Mouse (Mus musculus): ENCODE measurements around the gene Cdh3. TPM values are rescaled to one million over a fixed set of nuclear protein-coding genes. Genes with fewer than 3 reads are reported as not detected.
A peak's percentile ranks its signal among the peaks of the same experiment; 100 is the strongest.

The Cdh3 gene
- polyA plus RNA-seq, 1 experiment from 2014 or later = 8.1 TPM

DNA sequence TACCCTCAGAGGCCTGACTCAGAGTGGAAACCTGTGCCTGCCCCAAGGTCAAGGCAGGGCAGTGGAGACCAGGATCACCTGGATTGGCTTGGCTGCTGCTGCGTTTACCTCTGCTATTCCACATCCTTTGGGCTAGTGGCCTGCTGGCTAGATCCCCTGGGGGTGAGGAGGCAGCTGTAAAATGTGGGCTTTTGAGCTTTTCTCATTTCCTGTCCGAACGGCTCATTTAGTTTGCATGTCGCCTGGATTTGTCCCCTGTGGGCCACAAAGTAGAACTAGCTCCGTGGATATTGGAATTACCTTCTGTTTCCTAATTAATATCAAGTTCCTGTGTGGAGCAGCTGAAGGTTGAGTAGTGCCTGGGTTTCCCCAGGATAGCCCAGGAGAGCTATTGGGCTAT, 28.5 kb downstream of the Cdh3 start:
- Histone ChIP-seq H3K4me3 (ENCODE audit: low read depth, low read length) (no peak overlapping the region), H3K36me3 (ENCODE audit: control insufficient read depth, insufficient read depth, low read length) (peaks cover 6% of the 10 kb centered on the region; the same call in 1 of the 2 replicates), H3K9me3 (ENCODE audit: control insufficient read depth, low read length) (no peaks in the 10 kb centered on the region), H3K4me1 (replicated peaks; ENCODE audit: control insufficient read depth, insufficient read depth) (no peaks in the 10 kb centered on the region), H3K9ac (ENCODE audit: low read length) (no peak overlapping the region), H3K4me2 (replicated peaks; ENCODE audit: low read depth) (no peak overlapping the region), H3K27ac (replicated peaks) (no peak overlapping the region), H3K27me3 (ENCODE audit: control insufficient read depth, insufficient read depth, low read length) (no peaks in the 10 kb centered on the region)
- no peak for DNase-seq (ENCODE audit: low spot score)
- ATAC-seq (ENCODE audit: low FRiP score, low TSS enrichment) = no peak
- TF ChIP-seq CTCF (IDR thresholded peaks at IDR 0.05; ENCODE audit: low read depth) (no peak), EP300 (optimal IDR thresholded peaks at IDR 0.05) (no peak)
- WGBS = 78% methylated on average over 5 of the region's 5 CpGs

DNA sequence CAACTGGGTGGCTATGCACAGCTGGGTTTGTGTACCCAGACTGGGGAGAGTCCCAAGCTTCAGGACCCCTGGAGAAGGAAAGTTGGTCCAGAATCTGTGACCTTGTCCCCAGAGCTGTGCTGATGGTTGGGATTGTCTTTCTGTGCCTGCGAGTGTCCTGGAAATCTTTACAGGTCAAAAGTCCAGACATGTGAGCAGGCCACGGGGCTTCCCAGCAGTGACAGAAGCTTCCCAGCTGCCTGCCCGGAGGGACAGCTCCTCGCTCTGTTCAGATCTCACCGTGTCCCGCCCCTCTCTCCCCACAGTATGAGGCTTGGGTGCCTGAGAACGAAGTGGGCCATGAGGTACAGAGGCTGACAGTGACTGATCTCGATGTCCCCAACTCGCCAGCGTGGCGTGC, 30.3 kb downstream of the Cdh3 start:
- no peak overlapping the region for H3K4me3 ChIP-seq (ENCODE audit: low read depth, low read length)
- WGBS = 83% methylated on average over 11 of the region's 11 CpGs
- H3K27me3 ChIP-seq (ENCODE audit: control insufficient read depth, insufficient read depth, low read length) = no peaks in the 10 kb centered on the region
- ATAC-seq (ENCODE audit: low FRiP score, low TSS enrichment) (no peak), DNase-seq (ENCODE audit: low spot score) (no peak)
- no peak for TF ChIP-seq EP300 (optimal IDR thresholded peaks at IDR 0.05)
- no peak for TF ChIP-seq CTCF (IDR thresholded peaks at IDR 0.05; ENCODE audit: low read depth)
- no peak overlapping the region for H3K27ac ChIP-seq (replicated peaks)
- no peak overlapping the region for H3K9ac ChIP-seq (ENCODE audit: low read length)
- H3K9me3 ChIP-seq (ENCODE audit: control insufficient read depth, low read length) = no peaks in the 10 kb centered on the region
- H3K36me3 ChIP-seq (ENCODE audit: control insufficient read depth, insufficient read depth, low read length) = peaks cover 11% of the 10 kb centered on the region; the same call in 1 of the 2 replicates
- no peaks in the 10 kb centered on the region for H3K4me1 ChIP-seq (replicated peaks; ENCODE audit: control insufficient read depth, insufficient read depth)
- H3K4me2 ChIP-seq (replicated peaks; ENCODE audit: low read depth) = no peak overlapping the region

DNA sequence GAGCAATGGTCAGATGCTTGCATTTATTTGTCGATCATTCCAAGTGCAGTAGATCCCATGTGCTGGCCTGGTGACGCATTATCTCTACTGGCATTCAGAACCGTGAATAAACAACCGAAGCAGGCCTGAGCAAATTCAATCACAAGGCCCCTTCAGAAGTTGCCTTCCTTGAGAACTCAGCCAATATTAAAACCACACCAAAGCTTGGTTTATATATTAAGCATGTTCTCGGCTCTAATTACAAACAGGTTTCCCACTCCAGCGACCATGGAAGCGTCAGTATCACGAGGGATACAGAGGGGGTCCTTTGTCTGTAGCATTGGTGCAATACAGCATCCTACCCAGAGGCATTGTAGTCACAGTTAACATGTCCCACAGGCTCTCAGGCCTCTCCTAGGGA, 32.4 kb downstream of the Cdh3 start:
- H3K4me3 ChIP-seq (ENCODE audit: low read depth, low read length) = no peak overlapping the region
- no peaks in the 10 kb centered on the region for H3K27me3 ChIP-seq (ENCODE audit: control insufficient read depth, insufficient read depth, low read length)
- H3K9me3 ChIP-seq (ENCODE audit: control insufficient read depth, low read length) = no peaks in the 10 kb centered on the region
- H3K4me2 ChIP-seq (replicated peaks; ENCODE audit: low read depth) = no peak overlapping the region
- TF ChIP-seq CTCF (IDR thresholded peaks at IDR 0.05; ENCODE audit: low read depth) = no peak
- TF ChIP-seq EP300 (optimal IDR thresholded peaks at IDR 0.05) = no peak
- H3K9ac ChIP-seq (ENCODE audit: low read length) = no peak overlapping the region
- no peak overlapping the region for H3K27ac ChIP-seq (replicated peaks)
- WGBS = 76% methylated on average over 8 of the region's 8 CpGs
- H3K4me1 ChIP-seq (replicated peaks; ENCODE audit: control insufficient read depth, insufficient read depth) = no peaks in the 10 kb centered on the region
- H3K36me3 ChIP-seq (ENCODE audit: control insufficient read depth, insufficient read depth, low read length) = 0 out of 2 replicates have a peak, but pooled peaks cover 5% of the 10 kb centered on the region
- ATAC-seq (ENCODE audit: low FRiP score, low TSS enrichment) (no peak), DNase-seq (ENCODE audit: low spot score) (no peak)

DNA sequence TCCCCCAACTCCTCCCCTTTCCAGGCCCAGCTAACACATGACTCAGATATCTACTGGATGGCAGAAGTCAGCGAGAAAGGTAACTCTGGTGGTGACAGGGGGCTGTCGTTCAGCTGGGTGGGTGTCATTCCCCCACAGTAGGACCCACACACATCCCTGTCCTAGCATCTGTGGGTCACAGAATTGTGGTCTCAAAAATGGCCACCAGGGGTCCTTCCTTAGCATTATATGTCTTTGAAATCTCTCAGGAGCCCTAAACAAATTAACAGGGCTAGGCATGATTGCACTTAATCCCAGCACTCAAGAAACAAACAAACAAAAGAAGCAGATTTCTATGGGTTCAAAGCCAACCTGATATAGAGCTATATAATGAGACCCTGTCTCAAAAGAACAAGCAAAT, 34.5 kb downstream of the Cdh3 start:
- H3K9ac ChIP-seq (ENCODE audit: low read length) = no peak overlapping the region
- no peak overlapping the region for H3K4me3 ChIP-seq (ENCODE audit: low read depth, low read length)
- H3K9me3 ChIP-seq (ENCODE audit: control insufficient read depth, low read length) = no peaks in the 10 kb centered on the region
- H3K27ac ChIP-seq (replicated peaks) = no peak overlapping the region
- H3K4me2 ChIP-seq (replicated peaks; ENCODE audit: low read depth) = no peak overlapping the region
- H3K36me3 ChIP-seq (ENCODE audit: control insufficient read depth, insufficient read depth, low read length) = 0 out of 2 replicates have a peak, but pooled peaks cover 5% of the 10 kb centered on the region
- TF ChIP-seq EP300 (optimal IDR thresholded peaks at IDR 0.05) = no peak
- TF ChIP-seq CTCF (IDR thresholded peaks at IDR 0.05; ENCODE audit: low read depth) = peak; percentile 53
- no peaks in the 10 kb centered on the region for H3K27me3 ChIP-seq (ENCODE audit: control insufficient read depth, insufficient read depth, low read length)
- WGBS = 70% methylated on average over 2 of the region's 2 CpGs
- ATAC-seq (ENCODE audit: low FRiP score, low TSS enrichment) (no peak), DNase-seq (ENCODE audit: low spot score) (no peak)
- no peaks in the 10 kb centered on the region for H3K4me1 ChIP-seq (replicated peaks; ENCODE audit: control insufficient read depth, insufficient read depth)

DNA sequence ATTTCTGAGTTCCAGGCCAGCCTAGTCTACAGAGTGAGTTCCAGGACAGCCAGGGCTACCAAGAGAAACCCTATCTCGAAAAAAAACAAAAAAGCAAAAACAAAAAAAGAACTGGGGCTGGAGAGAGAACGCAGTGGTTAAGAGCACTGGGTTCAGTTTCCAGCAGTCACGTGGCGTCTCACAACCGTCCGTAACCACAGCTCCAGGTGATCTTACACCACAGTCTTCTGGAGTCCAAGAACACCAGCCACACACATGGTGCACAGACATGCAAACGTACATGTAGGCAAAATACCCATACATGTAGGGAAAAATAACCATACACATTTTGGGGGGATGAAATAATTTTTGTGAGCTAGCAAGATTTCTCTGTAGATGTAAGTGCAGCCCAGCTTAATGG, 36.1 kb downstream of the Cdh3 start:
- TF ChIP-seq EP300 (optimal IDR thresholded peaks at IDR 0.05) = no peak
- no peak for TF ChIP-seq CTCF (IDR thresholded peaks at IDR 0.05; ENCODE audit: low read depth)
- Histone ChIP-seq H3K4me1 (replicated peaks; ENCODE audit: control insufficient read depth, insufficient read depth) (no peaks in the 10 kb centered on the region), H3K27ac (replicated peaks) (no peak overlapping the region), H3K4me3 (ENCODE audit: low read depth, low read length) (no peak overlapping the region), H3K9me3 (ENCODE audit: control insufficient read depth, low read length) (no peaks in the 10 kb centered on the region), H3K9ac (ENCODE audit: low read length) (no peak overlapping the region), H3K27me3 (ENCODE audit: control insufficient read depth, insufficient read depth, low read length) (no peaks in the 10 kb centered on the region), H3K36me3 (ENCODE audit: control insufficient read depth, insufficient read depth, low read length) (0 out of 2 replicates have a peak, but pooled peaks cover 5% of the 10 kb centered on the region), H3K4me2 (replicated peaks; ENCODE audit: low read depth) (no peak overlapping the region)
- no peak for ATAC-seq (ENCODE audit: low FRiP score, low TSS enrichment)
- 89% methylated on average over 7 of the region's 7 CpGs for WGBS
- DNase-seq (ENCODE audit: low spot score) = no peak

DNA sequence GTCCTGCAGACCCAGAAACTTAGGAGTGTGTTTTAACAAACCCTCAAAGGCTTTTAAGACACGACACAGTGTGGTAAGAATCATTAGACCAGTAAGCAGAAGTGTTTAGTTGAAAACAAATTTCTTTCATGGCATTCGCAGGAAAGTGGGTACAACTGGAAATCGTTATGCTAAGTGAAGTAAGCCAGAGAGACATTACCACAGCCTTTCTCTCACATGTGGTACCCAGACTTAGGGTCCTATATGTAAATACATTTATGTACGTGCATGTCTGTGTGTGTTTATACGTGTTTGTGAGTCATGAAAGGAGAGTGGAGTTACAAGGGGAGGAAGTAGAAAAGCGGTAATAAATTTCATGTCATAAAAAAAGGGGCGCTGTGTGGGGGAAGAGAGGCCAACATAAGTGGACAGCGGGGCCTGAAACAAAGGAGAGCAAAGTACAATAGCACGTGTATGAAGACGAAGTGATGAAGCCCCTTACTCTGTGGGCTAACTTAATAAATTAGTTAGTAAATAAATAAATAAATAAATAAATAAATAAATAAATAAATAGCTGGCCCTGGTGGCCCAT, 37.8 kb downstream of the Cdh3 start:
- Histone ChIP-seq H3K4me3 (ENCODE audit: low read depth, low read length) (no peak overlapping the region), H3K36me3 (ENCODE audit: control insufficient read depth, insufficient read depth, low read length) (0 out of 2 replicates have a peak, but pooled peaks cover 5% of the 10 kb centered on the region), H3K4me2 (replicated peaks; ENCODE audit: low read depth) (no peak overlapping the region), H3K9ac (ENCODE audit: low read length) (no peak overlapping the region), H3K27ac (replicated peaks) (no peak overlapping the region), H3K4me1 (replicated peaks; ENCODE audit: control insufficient read depth, insufficient read depth) (no peaks in the 10 kb centered on the region), H3K9me3 (ENCODE audit: control insufficient read depth, low read length) (no peaks in the 10 kb centered on the region), H3K27me3 (ENCODE audit: control insufficient read depth, insufficient read depth, low read length) (no peaks in the 10 kb centered on the region)
- TF ChIP-seq CTCF (IDR thresholded peaks at IDR 0.05; ENCODE audit: low read depth) = no peak
- TF ChIP-seq EP300 (optimal IDR thresholded peaks at IDR 0.05) = no peak
- ATAC-seq (ENCODE audit: low FRiP score, low TSS enrichment) (no peak), DNase-seq (ENCODE audit: low spot score) (no peak)
- WGBS = 85% methylated on average over 10 of the region's 10 CpGs
